Comparison of ENCODE assay signal across 8 mouse cellular contexts in the genomic region with DNA sequence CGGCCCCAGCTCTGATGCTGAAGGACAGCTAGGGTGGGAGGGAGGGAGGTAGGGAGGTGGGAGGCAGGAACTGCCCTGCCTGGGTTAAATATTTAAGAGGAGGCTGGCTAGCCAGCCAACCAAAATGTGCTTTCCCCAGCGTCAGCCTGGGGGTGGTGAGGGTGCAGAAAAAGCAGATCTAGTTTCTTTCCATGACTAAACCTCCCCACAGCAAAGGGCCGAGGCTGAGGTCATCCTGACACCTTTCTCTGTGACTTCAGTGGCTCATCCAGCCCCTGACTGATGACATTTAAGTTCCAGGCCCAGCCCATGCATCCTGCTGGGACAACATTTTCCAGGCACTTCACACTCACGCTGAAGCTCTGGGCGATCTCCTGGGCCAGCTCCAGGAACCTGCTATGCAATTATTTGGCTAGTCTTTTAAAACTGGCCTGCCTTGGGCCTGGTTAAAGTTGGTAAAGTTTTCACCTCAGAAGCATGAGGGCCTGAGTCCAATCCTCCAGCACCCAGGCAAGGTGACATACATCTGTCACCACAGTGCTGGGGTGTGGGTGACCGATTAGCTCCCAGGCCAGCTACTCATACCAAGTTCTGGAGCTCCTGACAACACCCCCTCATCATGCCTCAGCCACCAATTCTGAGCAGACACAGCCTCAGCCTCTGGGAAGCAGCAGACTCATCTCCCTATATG.
A peak's percentile ranks its signal among the peaks of the same experiment; 100 is the strongest.
DNase-seq lines count a peak whose midpoint lies in the region; ATAC-seq and TF ChIP-seq lines count a peak whose summit lies in the region.

No protein-coding gene starts in this region.

- intact Hi-C loops in heart, postnatal 10 days (cut with DNase I): loop anchor here (2.0 kb wide), 1 partner anchor 60 kb away; no protein-coding TSS in a partner anchor

- TF ChIP-seq CTCF in intestine, postnatal 0 days (IDR thresholded peaks at IDR 0.05; ENCODE audit: low read depth): no peak

- 16% methylated on average over 6 of the region's 6 CpGs for WGBS in intestine, embryonic 14.5 days
- 31% methylated on average over 6 of the region's 6 CpGs for WGBS in intestine, postnatal 0 days
- WGBS in limb, embryonic 15.5 days: 17% methylated on average over 6 of the region's 6 CpGs

- H3K27me3 ChIP-seq in intestine, embryonic 14.5 days (replicated peaks; ENCODE audit: control insufficient read depth, insufficient read depth, low read length): no peaks in the 10 kb centered on the region
- H3K27me3 ChIP-seq in intestine, postnatal 0 days (replicated peaks; ENCODE audit: control insufficient read depth, insufficient read depth, low read length): no peaks in the 10 kb centered on the region
- H3K27me3 ChIP-seq in limb, embryonic 15.5 days: no peaks in the 10 kb centered on the region

- ATAC-seq in intestine, embryonic 14.5 days (replicated peaks; ENCODE audit: low FRiP score, low TSS enrichment, low read depth): 0 out of 2 replicates have a peak, but pooled peaks have one; percentile 36
- no peak for ATAC-seq in intestine, postnatal 0 days
- ATAC-seq in limb, embryonic 15.5 days (ENCODE audit: insufficient number of reproducible peaks, low FRiP score, low TSS enrichment, low read depth): peak; percentile 85

- peak overlapping the region; percentile 74 for H3K27ac ChIP-seq in intestine, embryonic 14.5 days (ENCODE audit: low read depth)
- H3K27ac ChIP-seq in intestine, postnatal 0 days (ENCODE audit: low read depth, low read length): no peak overlapping the region
- peak overlapping the region; percentile 90 for H3K27ac ChIP-seq in limb, embryonic 15.5 days

- H3K9me3 ChIP-seq in intestine, embryonic 14.5 days (ENCODE audit: control insufficient read depth, low read length): no peaks in the 10 kb centered on the region
- H3K9me3 ChIP-seq in intestine, postnatal 0 days (ENCODE audit: control insufficient read depth): no peaks in the 10 kb centered on the region
- no peaks in the 10 kb centered on the region for H3K9me3 ChIP-seq in limb, embryonic 15.5 days

- no peaks in the 10 kb centered on the region for H3K36me3 ChIP-seq in intestine, embryonic 14.5 days (ENCODE audit: control insufficient read depth, insufficient read depth, low read length)
- H3K36me3 ChIP-seq in intestine, postnatal 0 days (ENCODE audit: control insufficient read depth, insufficient read depth): no peaks in the 10 kb centered on the region
- no peaks in the 10 kb centered on the region for H3K36me3 ChIP-seq in limb, embryonic 15.5 days

- DNase-seq in intestine, embryonic 14.5 days (ENCODE audit: low spot score): no peak
- peak; percentile 59 for DNase-seq in adrenal gland, postnatal 25 days
- DNase-seq in heart, postnatal 10 days: peak; percentile 79 to 82
- no peak for DNase-seq in cerebellum, adult 18-20 months
- DNase-seq in urinary bladder, postnatal 36 days (ENCODE audit: low spot score in 2 of 2): no peak
- DNase-seq in cerebellum, adult 9-10 months: no peak

- H3K4me2 ChIP-seq in intestine, embryonic 14.5 days (ENCODE audit: low read length): no peak overlapping the region
- H3K4me2 ChIP-seq in intestine, postnatal 0 days (replicated peaks; ENCODE audit: low read depth): no peak overlapping the region
- H3K4me2 ChIP-seq in limb, embryonic 15.5 days: no peak overlapping the region

- no peak overlapping the region for H3K4me3 ChIP-seq in intestine, embryonic 14.5 days (ENCODE audit: low read depth, low read length)
- H3K4me3 ChIP-seq in intestine, postnatal 0 days (ENCODE audit: low read depth, low read length): no peak overlapping the region
- H3K4me3 ChIP-seq in limb, embryonic 15.5 days: no peak overlapping the region

- no peak overlapping the region for H3K9ac ChIP-seq in intestine, embryonic 14.5 days (ENCODE audit: low read length)
- no peak overlapping the region for H3K9ac ChIP-seq in intestine, postnatal 0 days (ENCODE audit: low read depth, low read length)
- no peak overlapping the region for H3K9ac ChIP-seq in limb, embryonic 15.5 days

- H3K4me1 ChIP-seq in intestine, embryonic 14.5 days (replicated peaks; ENCODE audit: control insufficient read depth, insufficient read depth, low read length): peaks cover 19% of the 10 kb centered on the region
- no peaks in the 10 kb centered on the region for H3K4me1 ChIP-seq in intestine, postnatal 0 days (replicated peaks; ENCODE audit: control insufficient read depth, insufficient read depth, low read length)
- H3K4me1 ChIP-seq in limb, embryonic 15.5 days: peaks cover 47% of the 10 kb centered on the region

Comparison
In these comparisons a context has a peak if more than half of its experiments do, and no peak if none do; other contexts are left out.
1. DNase-seq: peak in adrenal gland, postnatal 25 days (single experiment) and heart, postnatal 10 days (2 of 2); none in intestine, embryonic 14.5 days (single experiment), cerebellum, adult 18-20 months (0 of 2), urinary bladder, postnatal 36 days (0 of 2) and cerebellum, adult 9-10 months (single experiment).